Mouse (Mus musculus): ENCODE data around the gene Rbx1.

Rbx1 gene

DNA sequence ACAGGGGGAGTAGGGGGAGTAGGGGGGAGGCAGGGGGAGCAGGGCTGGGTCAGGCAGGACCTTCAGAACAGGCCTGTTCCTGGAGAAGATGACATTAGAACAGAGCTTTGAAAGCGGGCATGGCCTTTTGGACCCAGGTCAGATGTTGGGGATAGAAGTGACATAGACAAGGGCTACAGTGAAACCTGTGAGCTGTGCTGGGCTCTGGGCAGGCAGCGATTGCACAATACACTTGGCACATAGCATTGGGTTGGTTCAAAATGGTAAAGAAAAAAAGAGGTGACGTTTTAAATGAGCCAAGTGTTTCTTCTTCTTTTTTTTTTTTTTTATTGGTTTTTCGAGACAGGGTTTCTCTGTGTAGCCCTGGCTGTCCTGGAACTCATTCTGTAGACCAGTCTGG, 19.4 kb downstream of the Rbx1 start:
- DNase-seq: no peak

DNA sequence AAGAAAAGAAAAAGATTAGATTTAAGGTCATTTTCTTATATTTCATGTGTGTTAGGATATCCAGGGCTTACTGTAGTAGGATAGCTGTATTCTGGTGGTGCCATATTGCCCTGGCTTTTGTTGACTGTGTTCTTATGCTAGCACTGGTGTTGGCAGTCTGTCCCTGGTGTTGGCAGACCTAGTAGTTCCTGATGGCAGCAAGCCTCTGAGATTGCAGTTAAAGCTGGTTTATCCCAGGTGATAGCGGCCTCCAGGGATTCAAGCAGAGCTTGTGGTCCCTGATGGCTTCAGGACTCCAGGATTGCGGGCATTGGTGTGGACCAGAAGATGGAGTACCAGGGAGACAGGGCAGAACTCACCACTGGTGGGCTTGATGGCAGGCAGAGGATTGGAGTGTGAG, 37.4 kb downstream of the Rbx1 start:
- no peak for DNase-seq

DNA sequence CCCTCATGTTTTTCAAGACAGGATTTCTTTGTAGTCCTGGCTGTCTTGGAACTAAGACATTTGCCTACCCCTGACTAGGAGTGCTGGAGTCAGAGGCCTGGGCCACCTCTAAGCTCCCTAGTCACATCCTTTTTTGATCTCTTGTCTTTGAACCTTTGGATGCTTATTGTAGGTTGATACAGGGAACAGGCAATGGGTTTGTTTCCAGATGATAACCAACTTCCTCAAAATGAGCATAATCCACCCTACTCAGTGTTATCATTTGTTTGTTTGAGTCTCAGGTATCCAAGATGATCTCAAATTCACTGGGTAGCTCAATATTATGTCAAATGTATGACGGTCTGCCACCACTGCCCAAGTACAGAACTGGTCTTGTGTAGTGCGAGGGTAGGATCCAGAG, 37.9 kb downstream of the Rbx1 start:
- DNase-seq: no peak

DNA sequence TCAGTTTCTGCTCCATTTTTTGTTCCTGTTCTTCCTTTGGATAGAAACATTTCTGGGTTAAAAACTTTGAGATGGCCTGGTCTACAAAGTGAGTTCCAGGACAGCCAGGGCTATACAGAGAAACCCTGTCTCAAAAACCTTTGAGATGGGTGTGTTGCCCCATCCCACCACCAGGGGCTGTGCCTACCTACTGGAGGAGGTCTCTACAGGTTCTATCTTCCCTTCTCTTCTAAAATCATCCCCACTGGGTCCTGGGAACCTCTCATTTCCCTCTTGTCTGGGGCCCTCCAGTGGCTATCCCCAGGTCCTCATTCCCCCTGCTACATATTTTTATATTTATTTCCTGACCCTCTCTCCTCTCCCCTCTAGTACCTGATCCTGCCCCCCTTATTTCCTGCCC, 41.1 kb downstream of the Rbx1 start:
- DNase-seq: no peak

DNA sequence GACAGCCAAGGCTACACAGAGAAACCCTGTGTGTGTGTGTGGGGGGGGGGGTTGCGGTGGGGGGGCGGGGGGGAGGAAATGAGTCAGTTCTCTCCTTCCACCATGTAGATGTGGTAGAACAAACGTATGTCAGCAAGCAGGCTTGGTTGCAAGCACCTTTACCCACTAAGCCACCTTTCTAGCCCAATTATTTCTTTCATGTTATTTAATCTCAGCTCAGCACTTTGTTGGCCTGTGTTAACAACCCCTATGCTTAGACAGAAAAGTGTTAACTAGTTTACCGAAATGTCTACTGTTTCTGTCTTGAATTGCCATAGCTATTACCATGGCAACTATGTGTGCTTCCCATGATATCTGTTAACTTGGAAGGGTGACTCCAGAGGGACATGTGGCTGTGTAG, 44.5 kb downstream of the Rbx1 start:
- DNase-seq: no peak

DNA sequence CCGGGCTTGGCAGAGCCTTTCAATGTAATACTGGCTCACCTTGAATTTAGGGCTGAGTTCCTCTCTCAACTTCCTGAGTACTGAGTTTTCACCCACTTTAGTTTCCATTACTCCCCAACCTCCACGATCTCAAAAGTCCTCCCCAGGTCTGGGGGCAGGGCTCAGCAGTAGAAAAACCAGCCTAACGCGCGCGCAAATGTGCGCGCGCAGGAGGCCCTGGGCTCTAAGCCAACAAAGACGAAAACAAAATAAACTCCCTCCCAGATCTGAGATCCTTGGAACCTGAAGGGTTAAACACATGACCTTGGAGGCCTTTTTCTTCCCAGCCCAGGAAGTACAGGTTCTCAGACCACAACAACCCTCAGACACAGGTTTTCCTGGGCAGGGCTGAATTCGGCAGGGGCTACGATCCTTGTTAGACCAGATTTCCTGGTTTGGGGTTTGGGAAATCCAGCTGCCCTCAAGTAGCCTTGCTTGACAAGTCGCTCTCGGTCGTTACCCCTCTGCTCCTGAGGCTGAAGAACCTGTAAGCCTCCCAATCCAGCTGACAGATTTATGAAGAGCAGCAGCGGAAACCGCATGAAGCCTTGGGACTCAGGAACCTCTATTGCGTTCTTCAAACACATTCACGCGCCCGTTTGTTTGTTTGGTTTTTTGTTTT, 45.6 kb downstream of the Rbx1 start:
- no peak for DNase-seq

DNA sequence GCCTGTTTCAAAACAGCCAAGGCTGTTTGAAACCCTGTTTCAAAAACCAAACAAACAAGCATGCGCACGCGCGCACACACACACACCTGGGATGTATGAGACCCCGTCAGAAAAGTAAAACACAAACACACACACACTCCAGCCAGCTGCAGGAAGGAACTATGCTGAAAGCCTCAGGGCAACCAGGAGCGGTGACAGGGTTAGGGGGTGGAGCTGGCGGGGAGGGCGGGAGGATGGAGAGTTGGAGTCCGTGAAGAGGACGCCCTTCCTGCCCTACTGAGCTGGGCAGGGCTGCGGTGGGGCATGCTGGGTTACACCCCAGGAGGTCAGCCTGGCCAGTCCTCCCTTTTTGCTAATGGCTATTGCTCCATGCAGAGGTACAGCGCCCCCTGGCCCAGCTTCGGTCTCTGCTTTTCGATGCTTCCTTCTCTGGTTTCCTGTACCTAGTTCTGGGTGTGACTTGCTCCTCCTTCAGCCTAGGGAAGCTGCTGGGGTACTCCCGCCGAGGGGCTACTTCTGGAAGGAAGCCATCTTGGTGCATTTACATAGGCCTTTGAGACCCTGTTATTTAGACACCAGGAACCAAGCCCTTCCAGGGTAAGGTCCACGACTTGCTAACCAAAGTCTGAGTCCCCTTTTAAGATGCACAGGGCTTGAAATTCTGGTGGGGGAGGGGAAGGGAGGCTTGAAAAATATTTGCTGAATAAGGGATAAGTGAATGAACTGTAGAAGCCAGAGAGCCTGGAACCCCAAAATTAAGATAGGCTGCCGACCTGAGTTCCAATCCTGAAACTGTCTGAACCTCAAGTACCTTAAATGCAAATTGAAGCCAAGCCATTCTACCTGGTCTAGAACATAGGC, 48.2 kb downstream of the Rbx1 start:
- peak; percentile 51 for DNase-seq

DNA sequence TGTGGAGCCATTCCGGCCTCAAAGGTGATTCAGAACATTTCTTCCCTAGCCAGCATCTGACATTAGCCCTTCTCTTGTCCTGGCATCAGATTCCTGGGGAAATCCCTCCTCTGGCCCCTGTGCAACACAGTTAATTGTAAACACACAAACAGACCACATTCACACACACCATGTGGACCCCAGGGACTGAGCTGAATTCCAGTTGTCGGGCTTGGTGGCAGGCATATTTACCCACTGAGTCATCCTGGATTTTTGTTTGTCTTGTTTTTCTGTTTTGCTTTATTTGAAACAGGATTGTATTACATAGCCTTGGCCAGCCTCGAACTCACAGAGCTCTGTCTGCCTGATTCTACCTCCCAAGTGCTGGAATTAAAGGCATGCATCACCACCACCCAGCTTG, 49.1 kb downstream of the Rbx1 start:
- DNase-seq: no peak

DNA sequence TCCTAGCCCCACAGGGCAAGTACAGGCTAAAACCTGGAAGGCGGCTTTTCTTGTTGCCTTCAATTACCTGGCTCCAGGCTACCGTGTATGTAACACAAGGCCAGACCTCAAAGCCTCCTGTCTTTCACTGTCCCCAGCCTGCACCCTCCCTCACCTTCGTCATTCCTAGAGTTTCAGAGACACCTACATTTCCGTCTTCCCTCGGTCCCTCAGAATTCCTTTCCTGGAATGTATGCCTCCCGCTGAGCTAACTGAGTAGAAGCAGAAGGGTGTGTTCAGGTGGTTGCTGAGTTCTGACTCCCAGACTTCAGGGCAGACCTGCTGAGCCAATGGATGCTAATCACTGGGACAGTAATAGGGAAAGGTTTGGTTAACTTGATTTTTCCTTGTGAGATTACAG, 51.9 kb downstream of the Rbx1 start:
- no peak for DNase-seq

DNA sequence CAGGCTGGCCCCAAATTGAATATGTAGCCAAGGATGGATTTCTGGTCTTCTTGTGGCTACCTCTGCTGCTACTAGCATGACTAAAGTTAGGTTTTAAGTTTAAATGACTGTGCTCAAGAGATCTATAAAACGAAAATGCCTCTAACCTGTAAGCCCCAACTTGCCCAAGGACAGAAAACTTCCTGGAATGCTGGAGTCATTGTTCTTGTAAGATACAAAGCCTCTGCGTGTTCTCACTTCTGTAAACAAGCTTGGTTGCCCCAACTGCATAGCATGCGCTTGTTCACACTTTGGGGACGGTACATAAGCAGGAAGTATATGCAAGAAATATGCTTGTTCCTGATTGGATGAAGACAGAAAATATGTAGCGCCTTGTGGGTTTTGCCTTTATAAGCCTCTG, 52.7 kb downstream of the Rbx1 start:
- no peak for DNase-seq

DNA sequence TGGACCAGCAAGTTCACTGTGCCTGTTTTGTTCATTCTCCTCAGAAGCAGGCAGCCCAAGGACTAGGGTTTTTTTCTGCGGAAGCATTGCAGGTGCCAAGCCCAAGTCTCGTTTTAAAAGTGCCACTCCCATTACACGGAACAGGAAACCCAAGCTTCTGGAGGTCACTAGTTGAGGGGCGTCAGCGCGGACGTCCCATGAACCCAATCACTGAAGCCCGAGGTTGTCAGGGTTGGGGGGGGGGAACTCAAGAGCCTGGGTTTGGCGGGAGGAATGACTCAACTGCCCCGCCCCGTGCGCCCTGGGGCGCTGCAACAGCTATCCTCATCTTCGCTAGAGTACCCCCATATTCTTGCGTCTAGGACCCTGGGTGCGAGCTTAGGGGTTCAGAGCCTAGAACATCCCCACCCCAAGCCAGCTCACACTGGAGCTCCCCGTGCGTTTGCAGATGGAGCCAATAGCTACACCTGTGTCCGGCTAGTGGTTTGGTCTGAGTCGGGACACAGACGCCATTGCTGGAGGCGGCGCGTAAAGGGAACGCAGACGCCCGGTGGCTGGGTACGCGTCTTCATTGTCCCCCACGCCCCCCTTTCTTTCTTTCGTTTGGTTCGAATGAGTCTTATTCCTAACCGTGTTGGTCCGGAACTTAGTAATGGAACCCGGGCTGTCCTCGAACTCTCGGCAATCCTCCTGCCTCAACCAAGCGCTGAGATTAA, 56.1 kb downstream of the Rbx1 start:
- peak; percentile 61 for DNase-seq

DNA sequence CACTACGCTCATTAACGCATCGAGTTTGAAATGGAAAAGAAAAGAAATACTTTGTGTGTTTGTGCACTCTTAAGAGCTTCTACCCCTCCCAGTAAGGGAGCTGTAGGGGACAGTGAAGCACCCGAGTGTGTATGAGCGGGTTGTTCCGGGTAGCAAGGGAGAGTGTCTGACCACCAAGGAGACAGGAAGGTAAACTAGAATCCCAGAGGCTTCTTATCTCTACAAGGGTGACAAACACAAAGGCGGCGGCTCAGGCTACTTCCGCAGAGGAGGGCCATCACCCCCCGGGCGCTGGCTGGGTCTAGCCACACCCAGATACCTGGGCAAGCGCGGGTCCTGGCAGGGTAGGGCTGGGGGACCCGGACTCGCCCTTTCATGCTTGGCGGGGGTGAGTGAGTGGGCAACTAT, 56.7 kb downstream of the Rbx1 start:
- DNase-seq: no peak

DNA sequence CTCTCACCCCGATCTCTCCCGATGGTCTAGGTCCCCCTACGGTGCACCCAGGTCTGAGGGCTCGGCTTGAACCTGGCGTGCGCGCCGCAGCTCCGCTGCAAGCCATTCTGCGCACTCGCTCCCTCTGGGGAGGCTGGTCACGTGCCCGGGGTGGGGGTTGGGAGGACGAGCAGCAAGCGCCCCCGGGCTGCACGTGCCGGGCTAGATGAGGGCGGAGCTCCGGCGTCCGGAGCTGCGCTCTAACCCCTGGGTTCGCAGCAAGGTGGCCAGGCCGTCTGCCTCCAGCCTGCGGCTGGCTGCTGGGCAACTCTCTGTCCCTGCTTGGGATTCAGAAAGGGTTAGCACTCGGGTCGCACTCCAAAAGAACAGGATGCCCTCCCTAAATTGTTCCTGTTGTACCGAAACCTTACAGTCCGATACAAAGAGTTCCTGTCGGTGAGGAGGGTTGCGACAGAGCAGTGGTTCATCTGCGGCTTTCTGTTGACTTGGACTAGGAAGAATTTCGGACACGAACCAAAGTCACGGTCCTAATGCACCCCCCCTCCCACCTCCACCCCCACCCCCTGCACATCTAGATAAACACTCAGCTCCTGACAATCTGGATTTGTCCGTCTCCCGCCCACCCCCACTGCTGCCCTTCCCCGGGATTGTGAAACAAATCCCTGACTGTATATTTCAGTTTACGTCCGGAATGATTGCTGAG, 57.2 kb downstream of the Rbx1 start:
- DNase-seq: peak; percentile 92

DNA sequence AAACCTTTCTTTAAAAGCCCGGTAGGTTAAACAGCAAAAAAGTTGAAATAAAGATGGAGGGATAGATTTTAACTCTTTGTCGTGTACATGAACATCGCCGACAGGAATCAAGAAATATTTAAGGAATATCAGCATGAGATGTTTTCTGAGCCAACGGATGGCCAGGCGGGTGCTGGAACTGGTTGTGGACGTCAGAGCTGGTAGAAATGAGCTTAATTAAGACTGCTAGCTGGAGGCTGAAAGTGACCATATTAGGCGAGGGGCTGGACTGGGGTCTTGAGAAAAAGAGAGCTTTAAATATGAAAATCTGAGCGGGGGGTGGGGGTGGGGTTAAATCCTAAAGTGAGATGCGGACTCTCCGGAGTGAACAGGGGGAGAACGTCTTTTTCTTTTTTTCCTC, 57.8 kb downstream of the Rbx1 start:
- no peak for DNase-seq
